Mouse (Mus musculus): Measurements from ENCODE around the gene Mef2b.

Gene Mef2b

DNA sequence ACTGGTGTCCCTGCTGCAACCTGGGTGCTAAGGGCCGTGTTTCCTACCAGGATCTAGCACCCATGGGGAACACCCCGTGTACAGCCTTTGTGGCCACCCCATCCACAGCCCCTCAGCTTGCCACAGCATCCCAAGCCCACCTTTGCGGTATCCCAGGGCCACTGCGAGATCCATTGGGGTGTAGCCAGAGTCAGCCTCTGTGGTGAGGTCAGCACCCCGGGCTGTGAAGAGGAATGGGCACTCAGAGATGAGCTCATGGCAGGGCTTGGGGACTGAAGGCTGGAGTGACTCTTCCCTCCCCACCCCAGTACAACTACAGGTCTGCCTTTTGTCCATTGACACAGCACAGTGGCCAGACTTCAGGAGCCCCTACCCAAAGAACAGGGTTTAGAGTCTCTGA is 5.4 kb upstream of the Mef2b start:
- no peak for DNase-seq (ENCODE audit: low spot score)

DNA sequence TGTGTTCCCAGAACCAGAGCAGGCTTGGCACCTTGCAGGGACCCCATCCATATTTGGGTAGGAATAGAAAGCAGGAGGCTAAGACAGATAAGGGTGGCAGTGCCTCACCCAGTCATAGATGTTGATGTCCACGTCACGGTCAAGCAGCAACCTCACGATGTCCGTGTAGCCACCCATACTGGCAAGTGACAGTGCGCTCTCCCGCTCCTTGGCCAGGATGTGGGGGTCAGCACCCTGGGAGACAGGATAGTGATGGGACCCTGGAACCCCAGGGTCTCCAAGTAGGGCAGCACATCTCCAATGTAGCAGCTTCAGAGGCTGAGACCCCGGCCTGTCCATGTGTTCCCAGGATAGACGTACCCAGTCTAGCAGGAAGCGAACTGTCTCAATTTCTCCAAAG is 4.6 kb upstream of the Mef2b start:
- DNase-seq (ENCODE audit: low spot score) = no peak

DNA sequence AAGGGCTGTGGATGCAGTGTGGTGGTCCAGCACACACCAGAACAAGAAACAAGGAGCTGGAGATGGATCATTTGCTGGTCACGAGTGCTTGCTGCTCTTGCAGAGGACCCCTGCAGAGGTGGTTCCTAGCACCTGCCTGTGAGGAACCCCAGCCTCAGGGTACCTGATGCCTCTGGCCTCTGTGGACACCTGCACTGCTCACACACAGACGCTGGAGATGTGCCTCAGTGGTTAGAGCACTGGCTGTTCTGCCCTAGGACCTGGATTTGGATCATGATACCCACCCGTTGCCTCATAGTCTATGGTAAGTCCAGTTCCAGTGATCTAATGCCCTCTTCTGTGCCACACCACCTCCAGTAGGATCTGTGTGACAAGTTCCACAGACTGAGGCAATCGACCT is 2.9 kb upstream of the Mef2b start:
- DNase-seq (ENCODE audit: low spot score) = no peak

GRCm38 (mm10) chr8:70137890-70138289 is 1.6 kb upstream of the Mef2b start:
- no peak for DNase-seq (ENCODE audit: low spot score)

DNA sequence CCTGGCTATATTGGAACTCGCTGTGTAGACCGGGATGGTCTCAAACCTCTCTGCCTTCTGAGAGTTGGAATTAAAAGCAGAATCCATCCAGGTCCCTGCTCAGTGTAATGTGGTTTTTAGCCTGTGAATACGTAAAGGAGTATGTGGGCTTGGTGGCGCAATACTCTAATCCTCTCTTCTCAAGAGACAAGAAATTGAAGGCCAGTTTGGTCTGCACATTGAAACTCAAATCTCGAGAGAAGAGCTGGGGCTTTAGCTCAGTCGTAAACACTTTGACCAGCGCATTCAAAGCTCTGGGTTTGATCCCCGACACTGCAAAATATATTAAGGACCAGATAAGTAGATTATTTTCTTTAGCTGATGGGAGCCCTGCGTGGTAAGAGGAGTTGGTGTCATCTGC is 470 bp downstream of the Mef2b start:
- no peak for DNase-seq (ENCODE audit: low spot score)

DNA sequence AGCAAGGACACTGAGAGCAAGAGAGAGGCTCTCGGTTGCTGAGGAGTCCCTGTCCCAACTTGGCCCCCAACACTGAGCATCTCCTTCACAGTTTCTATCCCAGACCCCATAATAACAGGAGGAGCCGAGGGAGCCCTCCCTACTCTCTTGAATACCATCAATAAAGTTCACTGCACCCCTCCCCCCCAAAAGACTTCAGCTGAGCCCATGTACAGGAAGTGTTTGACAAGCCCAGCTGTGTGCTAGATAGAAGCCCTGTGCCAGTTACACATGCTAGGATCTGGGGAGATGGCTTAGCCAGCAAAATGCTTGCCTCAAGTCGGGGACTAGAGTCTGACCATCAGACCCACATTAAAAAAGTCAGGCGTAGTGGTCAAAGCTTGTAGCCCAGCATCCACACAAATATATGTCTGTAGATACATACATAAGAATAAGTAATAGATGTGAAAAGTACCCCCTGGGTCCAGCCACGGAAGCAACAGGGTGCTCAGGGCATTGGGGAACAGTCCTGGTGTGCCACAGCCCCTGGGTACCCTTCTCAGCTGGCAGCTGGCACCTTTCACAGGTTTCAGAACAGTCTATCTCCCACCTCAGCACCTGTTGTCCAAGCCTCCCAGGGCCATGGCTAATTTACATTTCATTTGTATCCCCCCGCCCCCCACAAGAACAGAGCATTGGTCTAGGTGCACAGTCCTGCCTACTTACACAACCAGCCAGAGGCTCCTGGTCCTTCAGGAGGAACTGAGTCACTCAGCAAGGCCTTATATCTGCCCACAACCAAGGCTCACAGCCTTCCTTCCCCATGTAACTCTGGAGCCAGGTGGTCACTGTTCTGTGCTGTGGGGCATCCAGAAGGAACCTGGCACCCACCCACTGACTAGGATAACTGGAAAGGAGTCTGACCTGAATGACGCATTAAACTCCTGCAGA is 8.4 kb downstream of the Mef2b start:
- no peak for DNase-seq (ENCODE audit: low spot score)

- DNase-seq (ENCODE audit: low spot score) = no peak
Measured at GRCm38 (mm10) chr8:70150158-70150557, 10.6 kb downstream of the Mef2b start.

- DNase-seq (ENCODE audit: low spot score) = peak; percentile 90
Measured at GRCm38 (mm10) chr8:70152537-70153257, 13.2 kb downstream of the Mef2b start.

DNA sequence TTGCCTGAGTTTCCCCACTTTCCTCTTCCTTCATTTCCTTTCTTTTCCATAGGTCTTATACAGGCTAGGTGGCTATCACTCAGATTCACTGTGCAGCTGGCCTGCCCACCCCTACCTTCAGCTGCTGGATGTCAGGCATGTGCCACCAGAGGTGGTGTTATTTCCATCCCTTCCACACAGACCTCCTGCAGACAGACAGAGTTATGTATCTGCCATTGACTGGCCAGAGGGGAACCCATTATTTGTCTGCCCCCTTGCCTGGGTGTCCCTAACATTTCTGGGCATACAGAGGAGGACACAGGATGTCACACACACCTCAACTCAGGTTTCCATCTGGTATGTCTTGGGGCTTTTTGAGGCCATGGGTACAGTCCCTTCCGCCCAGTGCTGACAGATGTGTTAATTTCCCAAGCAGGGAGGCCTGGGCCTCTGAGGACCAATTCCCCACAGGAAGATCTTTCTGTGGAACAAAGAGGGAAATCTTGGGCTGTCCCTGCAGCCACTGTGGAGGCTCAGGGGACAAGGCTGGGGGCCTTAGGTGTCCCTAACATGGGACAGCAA is 17.8 kb downstream of the Mef2b start:
- no peak for DNase-seq (ENCODE audit: low spot score)

DNA sequence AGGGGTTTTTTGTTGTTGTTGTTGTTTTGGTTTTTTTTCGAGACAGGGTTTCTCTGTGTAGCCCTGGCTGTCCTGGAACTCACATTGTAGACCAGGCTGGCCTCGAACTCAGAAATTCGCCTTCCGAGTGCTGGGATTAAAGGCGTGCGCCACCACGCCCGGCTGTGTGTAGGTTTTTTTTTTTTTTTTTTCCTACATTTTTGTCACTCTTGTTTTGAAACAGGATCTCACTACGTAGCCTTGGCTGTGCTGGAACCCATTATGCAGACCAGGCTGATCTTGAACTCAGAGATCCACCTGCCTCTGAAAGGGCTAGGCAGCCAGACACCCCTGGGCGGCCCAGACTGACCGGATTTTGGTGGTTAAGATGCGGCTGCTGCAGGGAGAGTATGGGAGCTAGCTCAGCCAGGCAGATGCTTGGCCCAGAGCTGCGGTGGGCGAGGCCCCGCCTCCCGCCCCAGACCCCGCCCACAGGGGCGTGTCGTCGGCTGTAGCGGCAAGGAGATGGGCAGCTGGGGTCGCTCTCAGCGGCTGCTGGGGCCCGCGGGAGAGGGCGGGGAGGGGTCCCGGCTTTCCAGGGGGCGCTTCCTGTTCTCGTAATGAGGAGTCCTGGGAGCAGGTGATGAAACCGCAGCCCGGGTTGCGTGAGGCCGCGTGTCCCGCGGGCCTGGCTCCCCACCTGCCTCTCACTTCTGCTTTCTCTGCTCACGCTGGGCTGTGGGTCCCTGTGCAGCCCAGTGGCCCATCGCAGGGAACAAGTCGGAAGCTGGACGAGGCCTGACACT is 18.8 kb downstream of the Mef2b start:
- DNase-seq (ENCODE audit: low spot score) = peak; percentile 87

GRCm38 (mm10) chr8:70159211-70159610 is 19.7 kb downstream of the Mef2b start:
- no peak for DNase-seq (ENCODE audit: low spot score)

DNA sequence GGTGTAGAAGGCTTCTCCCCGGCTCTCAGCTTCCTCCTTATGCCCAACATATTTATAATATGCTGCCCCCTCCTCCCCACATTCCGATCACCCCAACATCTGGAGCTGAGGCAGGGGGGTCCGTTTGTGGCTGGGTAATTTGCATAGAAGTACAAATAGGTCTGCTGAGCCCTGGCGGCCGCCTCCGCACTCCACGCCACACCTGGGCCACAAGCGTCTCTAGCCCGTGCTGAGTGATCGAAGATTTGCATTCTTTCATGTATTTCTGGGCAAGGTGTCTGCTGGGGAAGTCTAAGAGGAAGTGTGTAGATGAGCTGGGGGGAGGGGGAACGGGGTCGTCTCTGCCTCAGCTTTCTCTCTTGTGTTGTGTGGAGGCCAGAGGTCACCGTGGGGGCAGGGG is 20.5 kb downstream of the Mef2b start:
- DNase-seq (ENCODE audit: low spot score) = no peak

DNA sequence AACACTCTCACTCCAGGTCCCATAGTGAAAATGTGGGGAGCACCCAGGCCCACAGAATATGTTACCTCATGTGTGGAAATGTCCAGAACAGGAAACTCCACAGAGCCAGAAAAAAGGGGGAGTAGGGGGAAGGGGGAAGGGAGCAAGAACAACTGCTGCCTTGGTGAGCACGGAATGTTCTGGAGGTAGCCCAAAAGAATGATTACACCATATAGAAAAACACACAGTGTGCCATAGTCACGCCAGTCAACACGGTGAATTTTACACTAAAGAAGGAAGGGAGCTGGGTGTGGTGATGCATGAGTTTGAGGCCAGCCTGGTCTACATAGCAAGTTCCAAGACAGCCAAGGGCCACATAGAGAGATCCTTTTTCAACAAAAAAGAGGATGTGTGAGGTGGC is 23.8 kb downstream of the Mef2b start:
- DNase-seq (ENCODE audit: low spot score) = no peak

DNA sequence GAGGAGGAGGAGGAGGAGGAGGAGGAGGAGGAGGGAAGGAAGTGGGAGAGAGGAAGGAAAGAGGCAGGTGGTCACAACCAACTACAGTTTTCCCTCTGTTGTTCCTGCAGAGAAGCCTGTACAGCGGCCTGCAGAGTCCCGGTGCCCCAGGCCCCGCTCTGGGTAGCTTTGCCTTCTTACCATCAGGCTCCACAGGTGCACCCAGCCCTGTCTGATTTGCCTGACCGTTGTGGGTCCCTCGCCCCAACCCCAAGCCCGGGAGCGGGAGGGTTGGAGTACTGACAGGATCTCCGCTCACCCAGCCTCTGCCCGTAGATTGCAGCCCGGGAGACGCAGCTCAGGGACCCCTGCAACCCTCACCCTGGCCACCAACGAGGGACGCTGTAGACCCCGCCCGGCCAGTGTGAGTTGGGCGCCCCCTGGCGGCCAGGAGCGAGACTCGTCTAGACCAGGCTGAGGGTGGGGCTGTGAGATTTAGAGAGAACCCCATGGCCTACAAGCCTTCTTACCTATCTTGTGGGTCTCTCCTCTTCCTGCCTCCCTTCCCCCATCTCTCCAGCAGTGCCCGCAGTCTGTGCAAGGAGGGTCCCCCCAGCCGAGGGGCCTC is 27.1 kb downstream of the Mef2b start:
- peak; percentile 90 for DNase-seq (ENCODE audit: low spot score)

DNA sequence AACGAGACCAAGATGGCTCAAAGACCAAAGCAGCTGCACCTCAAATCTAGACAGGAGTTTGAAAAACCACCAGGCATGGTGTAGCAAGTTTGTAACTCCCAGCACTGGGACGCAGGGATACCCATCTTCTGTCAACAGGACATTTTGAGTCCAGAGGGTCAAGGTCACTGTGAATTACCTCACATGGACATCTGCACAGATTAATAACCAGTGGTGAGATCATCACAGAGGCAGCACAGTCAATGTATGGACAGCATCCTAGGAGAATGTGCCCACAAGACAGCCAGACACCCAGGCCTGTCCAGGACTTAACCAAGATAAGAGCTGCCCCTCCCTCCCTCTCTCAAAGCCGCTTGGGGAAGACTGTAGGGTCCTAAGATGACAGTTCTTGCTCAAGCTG is 30.6 kb downstream of the Mef2b start:
- DNase-seq (ENCODE audit: low spot score) = no peak

GRCm38 (mm10) chr8:70170748-70171147 is 31.2 kb downstream of the Mef2b start:
- DNase-seq (ENCODE audit: low spot score) = no peak

DNA sequence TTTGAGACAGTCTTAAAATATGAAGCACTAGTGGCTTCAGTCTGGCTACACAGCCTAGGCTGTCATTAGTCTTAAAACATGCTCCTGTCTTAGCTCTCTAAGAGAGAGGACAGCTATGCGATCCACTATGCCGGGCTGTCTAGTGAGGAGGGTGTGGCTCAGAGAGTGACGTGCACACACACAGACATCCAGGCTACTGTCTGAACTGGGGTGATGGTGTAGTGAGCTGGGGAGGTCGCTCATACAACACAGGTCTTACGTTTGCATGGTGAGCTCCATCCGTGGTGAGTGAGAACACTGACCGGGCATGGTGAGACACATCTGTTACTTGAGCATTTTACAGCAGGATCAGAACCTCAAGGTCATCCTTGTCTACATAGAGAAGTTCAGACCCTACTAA is 31.7 kb downstream of the Mef2b start:
- DNase-seq (ENCODE audit: low spot score) = no peak

- peak; percentile 97 for DNase-seq (ENCODE audit: low spot score)
Measured at GRCm38 (mm10) chr8:70172043-70172681, 32.7 kb downstream of the Mef2b start, which contains the start of gene Tmem161a. Gene Tmem161a (plus strand): TSS chr8:70172356.

GRCm38 (mm10) chr8:70173320-70173719 is 33.8 kb downstream of the Mef2b start:
- no peak for DNase-seq (ENCODE audit: low spot score)

GRCm38 (mm10) chr8:70174079-70174478 is 34.6 kb downstream of the Mef2b start:
- no peak for DNase-seq (ENCODE audit: low spot score)

DNA sequence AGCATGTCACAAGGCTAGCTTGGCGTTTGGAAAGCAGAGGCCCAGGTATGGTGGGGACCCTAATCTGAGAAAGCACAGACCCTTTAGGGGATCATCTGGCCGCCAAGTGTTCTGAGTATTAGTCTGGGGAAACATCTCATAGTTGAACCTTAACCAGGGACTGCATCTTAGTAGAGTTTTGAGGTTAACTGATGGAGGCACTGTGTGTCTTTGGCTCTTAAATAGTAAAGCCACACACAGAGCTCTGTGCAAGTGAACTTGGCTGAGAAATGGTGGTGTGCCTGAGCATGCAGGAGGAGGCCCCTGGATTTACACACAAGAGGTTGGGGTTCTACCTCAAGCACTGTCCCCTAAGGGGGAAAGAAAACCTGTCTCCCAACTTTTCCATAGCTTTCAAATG is 38.7 kb downstream of the Mef2b start:
- no peak for DNase-seq (ENCODE audit: low spot score)

Measured in embryo, embryonic 10.5 days (tissue).